Mouse (Mus musculus) embryonic facial prominence, embryonic 13.5 days (tissue): ENCODE measurements at regions not wholly inside any gene's neighbourhood (a gene's known extent, or its start where the extent isn't known, plus 50 kb on each side); places are given as distances from the start of the nearest gene placed in this dataset.

Source experiments
- ATAC-seq: fragments of 200-750 bp; cut with Nextera tagmentation; 2 replicates; pipeline ENCODE4 v1.8.0; 2017; ENCODE audit warnings: low read depth; ENCODE audit not compliant: insufficient number of reproducible peaks, insufficient read depth, low FRiP score, low TSS enrichment
- H3K27ac ChIP-seq: fragments of 300-500 bp; sonication (generic); 2 replicates; pipeline ENCODE4 v1.5.1; 2015; ENCODE audit warnings: moderate library complexity, mild to moderate bottlenecking, inconsistent platforms
- H3K27me3 ChIP-seq: fragments of 300-500 bp; sonication (generic); 2 replicates; pipeline ENCODE4 v1.6.1; 2015; ENCODE audit warnings: mild to moderate bottlenecking, inconsistent platforms
- H3K36me3 ChIP-seq: fragments of 300-500 bp; sonication (generic); 2 replicates; pipeline ENCODE4 v1.6.1; 2015; ENCODE audit warnings: mild to moderate bottlenecking, inconsistent platforms
- H3K4me1 ChIP-seq: fragments of 300-500 bp; sonication (generic); 2 replicates; pipeline ENCODE4 v1.6.1; 2015; ENCODE audit warnings: inconsistent platforms
- H3K4me2 ChIP-seq: fragments of 300-500 bp; sonication (generic); 2 replicates; pipeline ENCODE4 v1.6.1; 2015; ENCODE audit warnings: moderate library complexity, mild to moderate bottlenecking, inconsistent platforms
- H3K4me3 ChIP-seq: fragments of 300-500 bp; sonication (generic); 2 replicates; pipeline ENCODE4 v1.5.1; 2015; ENCODE audit warnings: mild to moderate bottlenecking, inconsistent platforms
- H3K9ac ChIP-seq: fragments of 300-500 bp; sonication (generic); 2 replicates; pipeline ENCODE4 v1.6.1; 2015; ENCODE audit warnings: mild to moderate bottlenecking, inconsistent platforms
- H3K9me3 ChIP-seq: fragments of 300-500 bp; sonication (generic); 2 replicates; pipeline ENCODE4 v1.6.1; 2016; ENCODE audit warnings: inconsistent platforms
- WGBS: fragments of 180-500 bp; shearing (Covaris S2); methylation state at CpG from one replicate; pipeline ENCODE4 v1.1.7; 2015; ENCODE audit warnings: mixed read lengths; 5-methylcytosine and 5-hydroxymethylcytosine counted together

- Histone ChIP-seq H3K4me2 (no peak overlapping the region), H3K36me3 (no peaks in the 10 kb centered on the region), H3K4me1 (no peaks in the 10 kb centered on the region), H3K27me3 (no peaks in the 10 kb centered on the region), H3K4me3 (no peak overlapping the region), H3K9ac (no peak overlapping the region), H3K9me3 (no peaks in the 10 kb centered on the region), H3K27ac (no peak overlapping the region)
- no peak for ATAC-seq
Observed at GRCm38 (mm10) chr16:79407385-79407784, 316.5 kb upstream of the Tmprss15 start.

- H3K27ac ChIP-seq, result no peak overlapping the region
- H3K4me2 ChIP-seq, result no peak overlapping the region
- no peak for ATAC-seq
- no peak overlapping the region for H3K4me3 ChIP-seq
- no peak overlapping the region for H3K9ac ChIP-seq
- H3K36me3 ChIP-seq, result no peaks in the 10 kb centered on the region
- H3K27me3 ChIP-seq, result no peaks in the 10 kb centered on the region
- WGBS, result 63% methylated on average over 2 of the region's 2 CpGs
- H3K9me3 ChIP-seq, result no peaks in the 10 kb centered on the region
- H3K4me1 ChIP-seq, result no peaks in the 10 kb centered on the region
Observed at GRCm38 (mm10) chr16:79406216-79406615, 315.3 kb upstream of the Tmprss15 start.

- H3K4me3 ChIP-seq, result no peak overlapping the region
- 82% methylated on average over 1 of the region's 1 CpGs for WGBS
- no peak overlapping the region for H3K27ac ChIP-seq
- no peak overlapping the region for H3K4me2 ChIP-seq
- H3K27me3 ChIP-seq, result no peaks in the 10 kb centered on the region
- H3K36me3 ChIP-seq, result no peaks in the 10 kb centered on the region
- ATAC-seq, result no peak
- no peak overlapping the region for H3K9ac ChIP-seq
- H3K4me1 ChIP-seq, result no peaks in the 10 kb centered on the region
- H3K9me3 ChIP-seq, result no peaks in the 10 kb centered on the region
Observed at GRCm38 (mm10) chr16:79404064-79404463, 313.2 kb upstream of the Tmprss15 start.

- no peaks in the 10 kb centered on the region for H3K27me3 ChIP-seq
- no peak for ATAC-seq
- H3K9me3 ChIP-seq, result no peaks in the 10 kb centered on the region
- 91% methylated on average over 3 of the region's 3 CpGs for WGBS
- H3K4me1 ChIP-seq, result no peaks in the 10 kb centered on the region
- no peak overlapping the region for H3K27ac ChIP-seq
- no peak overlapping the region for H3K4me3 ChIP-seq
- H3K4me2 ChIP-seq, result no peak overlapping the region
- no peak overlapping the region for H3K9ac ChIP-seq
- no peaks in the 10 kb centered on the region for H3K36me3 ChIP-seq
Observed at GRCm38 (mm10) chr16:79400100-79400499, 309.2 kb upstream of the Tmprss15 start.

- H3K9me3 ChIP-seq, result no peaks in the 10 kb centered on the region
- no peak overlapping the region for H3K9ac ChIP-seq
- H3K36me3 ChIP-seq, result no peaks in the 10 kb centered on the region
- ATAC-seq, result no peak
- no peak overlapping the region for H3K27ac ChIP-seq
- no peak overlapping the region for H3K4me3 ChIP-seq
- H3K27me3 ChIP-seq, result no peaks in the 10 kb centered on the region
- no peak overlapping the region for H3K4me2 ChIP-seq
- 79% methylated on average over 2 of the region's 2 CpGs for WGBS
- no peaks in the 10 kb centered on the region for H3K4me1 ChIP-seq
Observed at GRCm38 (mm10) chr16:79398476-79398875, 307.6 kb upstream of the Tmprss15 start.

- Histone ChIP-seq H3K9me3 (no peaks in the 10 kb centered on the region), H3K4me2 (no peak overlapping the region), H3K9ac (no peak overlapping the region), H3K4me3 (no peak overlapping the region), H3K27ac (no peak overlapping the region), H3K4me1 (no peaks in the 10 kb centered on the region), H3K27me3 (no peaks in the 10 kb centered on the region), H3K36me3 (no peaks in the 10 kb centered on the region)
- ATAC-seq, result no peak
Observed at GRCm38 (mm10) chr16:79394425-79394824, 303.5 kb upstream of the Tmprss15 start.

GRCm38 (mm10) chr16:79386421-79386820, 295.5 kb upstream of the Tmprss15 start:
- ATAC-seq, result no peak
- Histone ChIP-seq H3K36me3 (no peaks in the 10 kb centered on the region), H3K27ac (no peak overlapping the region), H3K9me3 (no peaks in the 10 kb centered on the region), H3K4me2 (no peak overlapping the region), H3K9ac (no peak overlapping the region), H3K27me3 (no peaks in the 10 kb centered on the region), H3K4me3 (no peak overlapping the region), H3K4me1 (no peaks in the 10 kb centered on the region)
- WGBS, result 51% methylated on average over 3 of the region's 3 CpGs

GRCm38 (mm10) chr16:79350127-79350526, 259.2 kb upstream of the Tmprss15 start:
- H3K4me1 ChIP-seq, result no peaks in the 10 kb centered on the region
- H3K27me3 ChIP-seq, result no peaks in the 10 kb centered on the region

GRCm38 (mm10) chr16:79342453-79342852, 251.6 kb upstream of the Tmprss15 start:
- no peaks in the 10 kb centered on the region for H3K27me3 ChIP-seq
- 76% methylated on average over 3 of the region's 3 CpGs for WGBS
- H3K4me1 ChIP-seq, result no peaks in the 10 kb centered on the region
- no peaks in the 10 kb centered on the region for H3K9me3 ChIP-seq
- H3K4me2 ChIP-seq, result no peak overlapping the region
- no peak overlapping the region for H3K9ac ChIP-seq
- no peaks in the 10 kb centered on the region for H3K36me3 ChIP-seq
- H3K4me3 ChIP-seq, result no peak overlapping the region
- no peak overlapping the region for H3K27ac ChIP-seq
- ATAC-seq, result no peak

More at GRCm38 (mm10) chr16:79350127-79350526, 259.2 kb upstream of the Tmprss15 start:
- Histone ChIP-seq H3K36me3 (no peaks in the 10 kb centered on the region), H3K4me2 (no peak overlapping the region), H3K4me3 (no peak overlapping the region), H3K9me3 (no peaks in the 10 kb centered on the region), H3K9ac (no peak overlapping the region), H3K27ac (no peak overlapping the region)
- ATAC-seq, result no peak

- Histone ChIP-seq H3K4me1 (no peaks in the 10 kb centered on the region), H3K9ac (no peak overlapping the region), H3K4me2 (no peak overlapping the region), H3K4me3 (no peak overlapping the region), H3K27ac (no peak overlapping the region), H3K36me3 (no peaks in the 10 kb centered on the region), H3K9me3 (no peaks in the 10 kb centered on the region), H3K27me3 (no peaks in the 10 kb centered on the region)
- ATAC-seq, result no peak
- WGBS, result 65% methylated on average over 2 of the region's 2 CpGs
Observed at GRCm38 (mm10) chr16:79336416-79336815, 245.5 kb upstream of the Tmprss15 start.

- no peak for ATAC-seq
- Histone ChIP-seq H3K36me3 (no peaks in the 10 kb centered on the region), H3K4me1 (no peaks in the 10 kb centered on the region), H3K27me3 (no peaks in the 10 kb centered on the region), H3K4me2 (no peak overlapping the region), H3K9ac (no peak overlapping the region), H3K9me3 (no peaks in the 10 kb centered on the region), H3K4me3 (no peak overlapping the region), H3K27ac (no peak overlapping the region)
Observed at GRCm38 (mm10) chr16:79336016-79336415, 245.1 kb upstream of the Tmprss15 start.

GRCm38 (mm10) chr16:79313301-79313700, 222.4 kb upstream of the Tmprss15 start:
- Histone ChIP-seq H3K9me3 (no peaks in the 10 kb centered on the region), H3K36me3 (no peaks in the 10 kb centered on the region), H3K4me1 (no peaks in the 10 kb centered on the region), H3K4me2 (no peak overlapping the region), H3K27me3 (no peaks in the 10 kb centered on the region), H3K9ac (no peak overlapping the region), H3K4me3 (no peak overlapping the region), H3K27ac (no peak overlapping the region)
- ATAC-seq, result no peak
- 73% methylated on average over 3 of the region's 3 CpGs for WGBS

GRCm38 (mm10) chr16:79312702-79313101, 221.8 kb upstream of the Tmprss15 start:
- no peaks in the 10 kb centered on the region for H3K4me1 ChIP-seq
- H3K9ac ChIP-seq, result no peak overlapping the region
- no peaks in the 10 kb centered on the region for H3K9me3 ChIP-seq
- no peak overlapping the region for H3K27ac ChIP-seq
- no peaks in the 10 kb centered on the region for H3K27me3 ChIP-seq
- H3K4me2 ChIP-seq, result no peak overlapping the region
- H3K4me3 ChIP-seq, result no peak overlapping the region
- H3K36me3 ChIP-seq, result no peaks in the 10 kb centered on the region
- WGBS, result 71% methylated on average over 2 of the region's 2 CpGs
- no peak for ATAC-seq
